Mouse (Mus musculus) CD4-positive, CD25-positive, alpha-beta regulatory T cell, adult 2 months (primary cell): ENCODE measurements at regions not wholly inside any gene's neighbourhood (a gene's known extent, or its start where the extent isn't known, plus 50 kb on each side); places are given as distances from the start of the nearest gene placed in this dataset.
"Not testable (repeated sequence)": the region's sequence is repeated elsewhere in the genome, so short reads cannot be mapped to it uniquely, and the experiment has no call there.

Source experiments
- DNase-seq: peaks from one replicate; pipeline ENCODE4 v3.0.0-alpha.2; 2012; ENCODE audit warnings: low read depth, low spot score

- no peak for DNase-seq
These were observed 536.5 kb downstream of the Bckdhb start for GRCm38 (mm10) chr9:84461441-84461840.

- DNase-seq, result peak; percentile 52
These were observed 541.8 kb downstream of the Bckdhb start for GRCm38 (mm10) chr9:84466741-84467140.

DNA sequence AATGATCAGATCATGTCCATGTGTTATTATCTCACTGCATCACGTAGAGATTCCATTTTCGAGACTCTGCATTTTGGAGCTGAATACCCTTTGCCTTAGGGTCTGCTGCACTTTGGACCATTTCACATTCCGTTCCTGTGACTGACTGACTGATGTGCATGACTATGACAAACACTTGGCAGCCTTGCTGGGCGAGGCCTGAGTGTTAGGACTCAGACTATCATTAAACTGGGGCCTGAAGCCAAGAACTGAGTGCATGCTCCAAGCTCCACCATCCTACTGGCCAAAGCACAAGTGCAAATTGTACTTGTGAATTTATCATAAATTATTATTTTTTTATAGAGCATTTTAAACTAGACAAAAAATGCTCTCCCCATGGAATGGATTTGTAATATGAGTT lies 547.8 kb downstream of the Bckdhb start:
- DNase-seq, result no peak

DNA sequence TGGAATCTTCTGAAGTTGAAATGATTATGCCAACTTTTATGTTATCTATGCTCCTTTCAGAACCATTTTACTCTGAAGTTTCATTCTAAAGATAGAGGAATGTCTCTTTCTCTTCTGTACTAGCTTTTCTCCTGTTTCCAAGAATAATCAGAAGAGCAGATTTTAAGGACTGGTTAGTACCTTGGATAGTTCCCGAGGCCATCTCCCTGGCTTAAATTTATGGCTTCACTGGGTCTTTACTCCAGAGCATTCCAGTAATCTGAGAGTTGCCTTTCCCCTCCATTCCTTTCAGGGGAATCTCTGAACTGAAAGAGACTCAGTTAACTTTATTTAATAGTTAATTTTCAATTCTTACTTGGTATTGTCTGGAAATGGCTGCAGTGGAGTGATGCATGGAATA lies 551.0 kb downstream of the Bckdhb start:
- no peak for DNase-seq

DNA sequence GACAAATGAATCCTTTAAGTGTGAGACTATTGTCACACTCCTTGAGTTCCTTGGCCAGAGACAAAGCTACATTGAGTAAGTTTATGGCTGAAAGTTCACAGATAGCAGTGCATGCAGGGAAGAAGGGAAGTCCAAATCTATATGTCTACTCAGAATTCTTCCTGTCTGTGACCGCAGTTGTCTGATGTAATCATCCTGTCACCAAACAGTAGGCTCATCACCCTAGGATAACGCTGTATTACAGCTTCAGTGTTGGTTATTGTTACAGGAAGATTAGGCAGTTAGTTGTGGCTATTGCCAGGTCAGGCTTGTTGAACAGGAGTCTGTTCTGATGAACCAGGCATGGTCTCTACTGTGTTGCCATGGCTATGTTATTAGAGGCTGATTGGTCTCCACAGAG lies 574.6 kb downstream of the Bckdhb start:
- DNase-seq, result no peak

DNA sequence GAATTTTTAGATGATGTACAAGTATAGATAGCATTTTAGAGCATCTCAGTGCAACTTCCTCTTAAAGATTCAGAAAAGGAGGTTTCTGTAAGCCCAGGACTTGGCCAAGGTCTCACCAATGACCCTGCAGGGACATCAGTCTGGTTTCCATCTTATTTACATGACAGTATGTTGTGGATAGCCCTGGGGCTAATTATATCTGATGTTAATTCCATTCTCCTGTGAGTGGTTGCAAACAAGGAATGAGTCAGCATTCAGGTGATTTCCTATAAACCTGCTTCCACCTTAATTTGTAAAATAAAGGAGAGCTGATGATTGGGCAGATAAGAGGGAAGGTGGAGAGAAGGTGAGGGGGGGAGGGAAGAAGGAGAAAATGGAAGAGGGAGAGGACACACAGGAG lies 578.0 kb downstream of the Bckdhb start:
- DNase-seq, result not testable (repeated sequence)

GRCm38 (mm10) chr9:84517064-84517463 lies 592.1 kb downstream of the Bckdhb start:
- DNase-seq, result no peak

DNA sequence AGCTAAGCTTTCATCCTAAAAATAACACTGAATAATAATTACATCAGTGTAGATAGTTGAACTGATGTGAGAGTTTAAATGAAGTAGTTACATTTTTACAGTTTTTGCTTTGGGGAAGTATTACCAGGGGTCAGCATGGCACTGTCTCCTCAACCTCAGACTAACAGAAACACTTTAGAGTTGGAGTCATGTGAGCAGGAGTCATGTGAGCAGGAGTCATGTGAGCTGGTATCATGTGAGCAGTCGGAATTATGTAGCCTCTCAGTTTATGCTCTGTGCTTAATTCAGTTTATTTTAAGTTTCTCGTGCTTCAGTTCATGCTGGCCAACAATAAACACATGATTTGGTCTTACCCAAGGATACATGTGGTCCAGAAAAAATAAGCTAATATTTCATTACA lies 620.5 kb downstream of the Bckdhb start:
- no peak for DNase-seq

DNA sequence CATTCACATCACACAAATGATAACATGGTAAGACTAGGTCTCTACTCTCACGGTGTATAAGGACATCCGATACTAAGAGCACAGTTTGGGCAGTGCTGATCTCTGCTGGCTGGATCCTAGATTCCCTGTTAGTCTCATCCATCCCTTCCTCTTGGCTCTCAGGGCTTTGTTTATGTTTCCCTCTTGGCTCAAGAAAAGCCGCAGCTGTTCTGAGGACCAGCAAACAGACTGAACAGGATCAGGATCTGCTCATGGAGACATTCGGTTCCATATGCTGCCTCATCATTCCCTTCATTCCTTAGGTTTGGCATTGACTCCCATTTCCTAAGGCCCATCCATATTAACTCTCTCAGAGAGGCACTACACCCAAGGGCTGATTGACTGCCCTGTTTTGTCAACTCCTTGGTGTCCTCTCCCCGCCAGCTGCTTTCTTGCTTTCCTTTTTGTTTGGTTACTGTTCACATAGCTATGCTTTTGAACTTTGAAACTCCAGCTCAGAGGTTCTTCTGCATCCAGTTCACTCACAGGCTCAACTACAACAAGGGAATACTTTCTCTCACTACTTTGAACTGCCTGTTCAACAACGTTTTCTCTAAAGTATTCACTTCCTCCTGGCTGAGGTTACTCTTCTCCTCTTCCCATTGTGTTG lies 623.2 kb downstream of the Bckdhb start:
- DNase-seq, result no peak

- DNase-seq, result no peak
These were observed 630.3 kb downstream of the Bckdhb start for GRCm38 (mm10) chr9:84555237-84555636.

DNA sequence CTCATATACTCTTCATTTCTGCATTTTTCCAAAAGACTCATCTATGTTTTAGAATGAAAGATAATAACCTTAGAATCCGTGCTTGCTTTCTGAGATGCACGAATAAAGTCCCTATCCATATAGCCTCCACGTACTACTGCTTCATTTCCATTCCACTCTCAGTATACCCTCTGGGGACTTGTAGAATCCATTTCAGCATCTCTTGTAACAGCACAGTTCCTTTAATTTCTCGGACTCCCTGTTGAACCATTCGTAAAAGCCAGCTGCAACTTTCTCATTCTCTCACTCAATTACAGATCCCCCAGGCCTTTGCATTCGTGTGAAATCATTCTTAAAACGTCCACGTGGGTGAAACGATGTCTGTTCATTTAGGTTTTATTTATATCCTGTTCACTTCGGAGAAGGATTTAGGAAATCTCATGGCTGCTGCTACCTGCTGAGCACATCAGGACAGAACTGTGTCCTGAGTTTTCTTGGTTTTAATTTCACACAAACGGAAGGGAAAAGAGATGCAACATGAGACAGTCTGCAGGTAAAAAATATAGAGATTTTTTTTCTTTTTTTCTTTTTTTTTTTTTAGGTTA lies 631.4 kb downstream of the Bckdhb start:
- DNase-seq, result no peak

DNA sequence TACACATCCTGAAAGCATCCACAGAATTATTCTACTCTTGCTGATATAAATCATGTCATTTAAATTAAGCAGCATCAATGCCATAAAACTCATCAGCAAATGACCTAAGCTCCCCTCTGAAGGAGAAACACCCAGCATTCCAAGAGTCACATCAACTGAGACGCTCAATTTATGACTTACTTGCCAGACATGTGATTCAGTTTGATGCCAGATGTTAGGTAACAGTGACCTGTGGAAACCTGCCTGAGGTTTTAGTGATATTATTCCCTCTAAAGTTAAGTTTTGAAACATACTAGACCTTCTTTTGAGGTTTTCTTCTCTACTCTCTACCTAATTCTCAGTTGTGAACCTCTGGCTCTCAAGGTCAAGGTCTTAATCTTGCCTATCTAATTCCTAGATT lies 633.4 kb downstream of the Bckdhb start:
- no peak for DNase-seq

- DNase-seq, result no peak
These were observed 644.6 kb downstream of the Bckdhb start for GRCm38 (mm10) chr9:84569533-84569932.

GRCm38 (mm10) chr9:84577781-84578180 lies 652.8 kb downstream of the Bckdhb start:
- no peak for DNase-seq

GRCm38 (mm10) chr9:84587791-84588190 lies 662.8 kb downstream of the Bckdhb start:
- DNase-seq, result no peak

GRCm38 (mm10) chr9:84594724-84595123 lies 669.8 kb downstream of the Bckdhb start:
- DNase-seq, result no peak
